Mouse (Mus musculus) lung, postnatal 0 days (tissue): ENCODE measurements at regions not wholly inside any gene's neighbourhood (a gene's known extent, or its start where the extent isn't known, plus 50 kb on each side); places are given as distances from the start of the nearest gene placed in this dataset.

Source experiments
- CTCF ChIP-seq: IDR thresholded peaks from 2 replicates; pipeline ENCODE4 v1.5.1; 2016; ENCODE audit warnings: antibody characterized with exemption, mild to moderate bottlenecking
- EP300 ChIP-seq: IDR thresholded peaks from 2 replicates; pipeline ENCODE4 v1.6.1; 2016; ENCODE audit warnings: antibody characterized with exemption, mild to moderate bottlenecking, control low read depth

DNA sequence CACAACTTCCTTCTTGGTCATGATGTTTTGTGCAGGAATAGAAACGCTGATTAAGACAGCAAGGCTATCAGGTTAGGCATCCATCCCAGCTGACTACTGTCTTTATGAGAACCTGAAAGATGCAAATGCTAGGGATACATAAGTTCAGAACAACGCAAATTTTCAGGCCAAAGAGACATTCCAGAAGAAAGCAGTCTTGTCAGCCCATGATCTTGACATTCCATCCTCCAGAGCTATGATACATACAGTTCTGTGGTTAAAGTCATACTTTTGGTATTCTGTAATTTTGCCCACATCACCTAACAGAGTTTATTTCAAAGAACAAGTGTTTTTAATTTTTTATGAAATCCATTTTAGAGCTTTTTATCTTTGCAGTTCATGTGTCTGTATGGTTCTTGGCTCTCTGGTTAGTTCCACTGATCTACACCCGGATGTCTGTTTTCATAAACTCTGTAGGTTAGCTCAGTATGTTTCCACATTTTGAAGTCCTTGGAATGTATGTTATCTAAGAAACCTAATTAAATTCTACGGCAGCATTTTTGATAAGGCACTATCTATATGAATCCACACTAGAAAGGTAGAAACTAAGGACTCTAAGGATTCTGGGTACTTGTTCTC lies 88.5 kb upstream of the Kcna4 start:
- TF ChIP-seq CTCF (no peak), EP300 (no peak)
